Mouse (Mus musculus): ENCODE data around the gene Ltbp1. TPM values are rescaled to one million over a fixed set of nuclear protein-coding genes. Genes with fewer than 3 reads are reported as not detected.

Gene Ltbp1
- polyA plus RNA-seq, 1 experiment, result 5.0 TPM

DNA sequence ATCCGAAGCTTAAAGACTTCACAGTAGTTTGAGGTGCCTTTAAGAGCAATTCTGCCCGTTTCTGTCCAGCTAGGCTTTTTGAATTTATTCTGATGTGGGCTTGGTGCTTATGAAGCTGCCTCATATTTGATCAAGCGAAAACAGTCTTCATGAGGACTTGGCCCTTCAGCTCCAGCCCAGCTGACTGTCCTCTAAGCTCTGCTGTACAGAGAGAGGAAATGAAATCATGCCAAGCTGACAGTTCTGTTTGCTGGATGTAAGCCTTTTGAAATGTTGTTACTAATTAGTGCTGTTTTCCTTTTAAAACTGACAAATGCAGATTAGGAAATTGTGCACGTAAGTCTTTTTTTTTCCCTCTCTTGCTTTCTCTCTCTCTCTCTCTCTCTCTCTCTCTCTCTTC lies 263.1 kb downstream of the Ltbp1 start:
- no peak overlapping the region for H3K4me3 ChIP-seq (ENCODE audit: insufficient read depth, low read depth, low read length)
- H3K4me1 ChIP-seq (ENCODE audit: control insufficient read depth, insufficient read depth, insufficient read length, low read length), result no peaks in the 10 kb centered on the region
- H3K27ac ChIP-seq (replicated peaks; ENCODE audit: low read depth, low read length), result no peak overlapping the region

- Histone ChIP-seq H3K27ac (replicated peaks; ENCODE audit: low read depth, low read length) (no peak overlapping the region), H3K4me3 (ENCODE audit: insufficient read depth, low read depth, low read length) (no peak overlapping the region), H3K4me1 (ENCODE audit: control insufficient read depth, insufficient read depth, insufficient read length, low read length) (no peaks in the 10 kb centered on the region)
These were observed 267.1 kb downstream of the Ltbp1 start for GRCm38 (mm10) chr17:75272446-75272845.

DNA sequence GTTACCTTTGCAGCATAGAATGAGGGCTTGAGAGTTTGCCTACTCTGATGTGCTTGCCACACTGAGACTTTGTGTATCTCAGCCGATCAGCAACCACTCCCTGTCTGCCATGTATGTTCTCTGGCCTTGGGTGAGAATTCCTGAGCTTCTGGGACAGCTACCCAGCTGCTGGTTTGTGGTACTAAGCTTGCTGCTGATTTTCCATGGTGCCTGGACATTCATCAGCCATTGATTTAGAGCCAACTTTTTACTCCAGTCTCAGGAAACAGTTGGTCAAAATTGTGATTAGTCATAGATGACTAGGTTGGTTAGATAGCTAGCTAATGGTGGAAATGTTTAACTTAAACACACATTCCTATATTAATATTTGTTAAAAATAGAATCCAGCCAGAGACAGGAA lies 267.9 kb downstream of the Ltbp1 start:
- H3K4me1 ChIP-seq (ENCODE audit: control insufficient read depth, insufficient read depth, insufficient read length, low read length), result no peaks in the 10 kb centered on the region
- H3K4me3 ChIP-seq (ENCODE audit: insufficient read depth, low read depth, low read length), result no peak overlapping the region
- no peak overlapping the region for H3K27ac ChIP-seq (replicated peaks; ENCODE audit: low read depth, low read length)

DNA sequence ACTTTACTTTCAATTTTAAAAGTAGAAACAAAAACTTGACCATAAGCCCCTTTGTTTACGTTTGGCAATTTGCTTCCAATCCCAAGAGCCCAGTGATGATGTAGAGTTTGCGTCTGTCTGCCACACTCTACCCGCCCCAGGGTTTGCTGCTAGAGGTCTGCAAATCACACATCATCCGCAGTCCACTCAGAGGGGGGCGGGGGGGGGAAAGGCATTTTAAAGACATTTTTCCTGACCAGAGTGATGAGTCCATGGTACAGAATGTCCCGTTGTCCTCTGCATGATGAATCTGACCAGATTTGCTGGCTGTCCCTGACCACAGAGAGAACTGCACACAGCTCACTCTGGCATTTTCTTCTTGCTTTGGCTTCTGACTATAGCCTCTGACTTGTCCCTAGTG lies 269.9 kb downstream of the Ltbp1 start:
- H3K4me1 ChIP-seq (ENCODE audit: control insufficient read depth, insufficient read depth, insufficient read length, low read length), result no peaks in the 10 kb centered on the region
- H3K4me3 ChIP-seq (ENCODE audit: insufficient read depth, low read depth, low read length), result no peak overlapping the region
- H3K27ac ChIP-seq (replicated peaks; ENCODE audit: low read depth, low read length), result no peak overlapping the region

DNA sequence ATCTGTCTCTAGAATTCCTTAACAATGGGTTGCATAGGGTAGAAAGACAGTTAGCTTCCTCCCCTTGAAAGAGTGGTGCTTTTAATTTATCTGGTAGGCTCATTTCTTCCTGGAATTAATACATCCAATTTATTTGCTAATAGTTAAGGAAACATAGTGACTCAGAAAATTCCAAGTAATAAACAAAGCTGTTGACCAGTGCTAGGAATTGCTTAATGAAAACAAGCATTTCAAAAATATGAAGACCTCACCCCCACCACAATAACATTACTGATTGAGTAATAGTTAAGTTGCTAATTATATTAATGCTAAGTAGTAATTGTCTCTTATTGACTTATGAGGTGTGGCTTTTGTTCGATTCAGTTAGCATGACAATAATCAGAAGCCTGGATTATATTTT lies 272.7 kb downstream of the Ltbp1 start:
- Histone ChIP-seq H3K4me3 (ENCODE audit: insufficient read depth, low read depth, low read length) (no peak overlapping the region), H3K4me1 (ENCODE audit: control insufficient read depth, insufficient read depth, insufficient read length, low read length) (no peaks in the 10 kb centered on the region), H3K27ac (replicated peaks; ENCODE audit: low read depth, low read length) (no peak overlapping the region)

- no peak overlapping the region for H3K4me3 ChIP-seq (ENCODE audit: insufficient read depth, low read depth, low read length)
- H3K4me1 ChIP-seq (ENCODE audit: control insufficient read depth, insufficient read depth, insufficient read length, low read length), result no peaks in the 10 kb centered on the region
These were observed 273.2 kb downstream of the Ltbp1 start for GRCm38 (mm10) chr17:75278561-75278960.

DNA sequence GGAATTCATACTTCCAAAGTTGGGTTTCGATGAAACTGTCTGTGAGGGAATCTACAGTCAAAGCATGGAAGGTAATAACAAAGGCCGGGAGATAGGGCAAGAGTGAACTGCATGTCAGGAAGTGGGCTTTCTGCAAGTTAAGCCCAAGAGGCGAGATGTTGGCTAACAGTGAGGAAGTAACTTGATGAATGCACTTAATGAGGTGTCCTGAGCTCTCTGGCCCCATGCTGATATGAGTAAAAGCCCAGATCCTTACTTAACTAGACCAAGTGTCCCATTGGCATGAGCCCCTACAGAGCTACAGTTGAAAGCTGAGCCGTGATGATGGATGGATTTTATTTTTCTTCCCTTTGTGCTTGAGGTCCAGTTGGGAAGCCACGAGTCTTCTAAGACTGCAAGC lies 276.0 kb downstream of the Ltbp1 start:
- H3K4me3 ChIP-seq (ENCODE audit: insufficient read depth, low read depth, low read length), result no peak overlapping the region
- no peak overlapping the region for H3K27ac ChIP-seq (replicated peaks; ENCODE audit: low read depth, low read length)
- no peaks in the 10 kb centered on the region for H3K4me1 ChIP-seq (ENCODE audit: control insufficient read depth, insufficient read depth, insufficient read length, low read length)

More at GRCm38 (mm10) chr17:75278561-75278960, 273.2 kb downstream of the Ltbp1 start:
- H3K27ac ChIP-seq (replicated peaks; ENCODE audit: low read depth, low read length), result no peak overlapping the region

- H3K4me1 ChIP-seq (ENCODE audit: control insufficient read depth, insufficient read depth, insufficient read length, low read length), result no peaks in the 10 kb centered on the region
- no peak overlapping the region for H3K4me3 ChIP-seq (ENCODE audit: insufficient read depth, low read depth, low read length)
- H3K27ac ChIP-seq (replicated peaks; ENCODE audit: low read depth, low read length), result no peak overlapping the region
These were observed 279.7 kb downstream of the Ltbp1 start for GRCm38 (mm10) chr17:75284876-75285708.

- Histone ChIP-seq H3K4me3 (ENCODE audit: insufficient read depth, low read depth, low read length) (no peak overlapping the region), H3K4me1 (ENCODE audit: control insufficient read depth, insufficient read depth, insufficient read length, low read length) (peaks cover 5% of the 10 kb centered on the region; the same call in 1 of the 2 replicates), H3K27ac (replicated peaks; ENCODE audit: low read depth, low read length) (no peak overlapping the region)
These were observed 287.6 kb downstream of the Ltbp1 start for GRCm38 (mm10) chr17:75292986-75293385.

- no peak overlapping the region for H3K27ac ChIP-seq (replicated peaks; ENCODE audit: low read depth, low read length)
- H3K4me1 ChIP-seq (ENCODE audit: control insufficient read depth, insufficient read depth, insufficient read length, low read length), result peaks cover 5% of the 10 kb centered on the region; the same call in 1 of the 2 replicates
- no peak overlapping the region for H3K4me3 ChIP-seq (ENCODE audit: insufficient read depth, low read depth, low read length)
These were observed 288.4 kb downstream of the Ltbp1 start for GRCm38 (mm10) chr17:75293725-75294124.

DNA sequence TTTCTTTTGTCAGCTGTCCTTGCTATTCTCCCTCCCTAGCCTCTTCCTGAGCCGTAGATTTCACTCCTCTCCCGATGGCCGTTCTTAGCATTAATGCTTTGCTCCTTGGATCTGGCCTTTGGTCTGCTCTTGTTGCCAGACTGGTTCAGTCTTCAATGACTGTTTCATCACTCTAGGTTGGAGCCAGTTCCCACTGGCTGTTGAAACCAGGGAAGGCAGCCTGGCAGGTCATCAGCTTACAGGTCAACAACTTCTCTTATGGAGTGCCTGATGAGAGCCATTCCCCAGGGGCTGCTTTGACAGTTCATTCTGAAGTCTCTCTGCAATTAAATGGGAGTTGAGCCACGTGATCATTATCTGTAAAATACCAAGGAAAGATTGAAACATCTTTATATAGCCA lies 295.5 kb downstream of the Ltbp1 start:
- Histone ChIP-seq H3K4me3 (ENCODE audit: insufficient read depth, low read depth, low read length) (no peak overlapping the region), H3K27ac (replicated peaks; ENCODE audit: low read depth, low read length) (no peak overlapping the region), H3K4me1 (ENCODE audit: control insufficient read depth, insufficient read depth, insufficient read length, low read length) (no peaks in the 10 kb centered on the region)

- no peak overlapping the region for H3K4me3 ChIP-seq (ENCODE audit: insufficient read depth, low read depth, low read length)
- no peak overlapping the region for H3K27ac ChIP-seq (replicated peaks; ENCODE audit: low read depth, low read length)
- no peaks in the 10 kb centered on the region for H3K4me1 ChIP-seq (ENCODE audit: control insufficient read depth, insufficient read depth, insufficient read length, low read length)
These were observed 299.5 kb downstream of the Ltbp1 start for GRCm38 (mm10) chr17:75304807-75305420.

DNA sequence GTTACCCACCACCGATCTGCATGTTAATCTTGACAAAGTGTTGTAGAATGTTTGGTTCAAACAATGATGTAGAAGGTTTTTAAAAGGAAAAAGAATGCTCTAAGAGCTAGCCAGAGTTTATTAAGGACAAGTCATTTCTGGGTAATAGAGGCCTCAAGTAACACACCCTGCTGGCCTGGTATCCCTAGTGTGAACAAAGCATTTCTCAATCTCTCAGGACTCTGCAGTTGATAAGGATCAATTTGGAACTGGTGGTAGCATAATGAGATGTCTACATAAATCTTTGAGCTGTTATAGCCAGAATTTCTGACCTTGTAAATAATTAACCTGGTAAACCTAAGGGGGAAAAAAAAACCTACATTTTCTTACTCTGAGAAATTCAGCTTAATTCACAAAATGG lies 300.3 kb downstream of the Ltbp1 start:
- no peaks in the 10 kb centered on the region for H3K4me1 ChIP-seq (ENCODE audit: control insufficient read depth, insufficient read depth, insufficient read length, low read length)
- no peak overlapping the region for H3K4me3 ChIP-seq (ENCODE audit: insufficient read depth, low read depth, low read length)
- H3K27ac ChIP-seq (replicated peaks; ENCODE audit: low read depth, low read length), result no peak overlapping the region

- H3K4me1 ChIP-seq (ENCODE audit: control insufficient read depth, insufficient read depth, insufficient read length, low read length), result no peaks in the 10 kb centered on the region
- no peak overlapping the region for H3K27ac ChIP-seq (replicated peaks; ENCODE audit: low read depth, low read length)
These were observed 302.0 kb downstream of the Ltbp1 start for GRCm38 (mm10) chr17:75307070-75308011.

GRCm38 (mm10) chr17:75317106-75317505 lies 311.7 kb downstream of the Ltbp1 start:
- no peak overlapping the region for H3K27ac ChIP-seq (replicated peaks; ENCODE audit: low read depth, low read length)
- no peak overlapping the region for H3K4me3 ChIP-seq (ENCODE audit: insufficient read depth, low read depth, low read length)
- H3K4me1 ChIP-seq (ENCODE audit: control insufficient read depth, insufficient read depth, insufficient read length, low read length), result no peaks in the 10 kb centered on the region

More at GRCm38 (mm10) chr17:75307070-75308011, 302.0 kb downstream of the Ltbp1 start:
- no peak overlapping the region for H3K4me3 ChIP-seq (ENCODE audit: insufficient read depth, low read depth, low read length)
